Mouse (Mus musculus): ENCODE measurements around the gene Ifne.

Gene Ifne

DNA sequence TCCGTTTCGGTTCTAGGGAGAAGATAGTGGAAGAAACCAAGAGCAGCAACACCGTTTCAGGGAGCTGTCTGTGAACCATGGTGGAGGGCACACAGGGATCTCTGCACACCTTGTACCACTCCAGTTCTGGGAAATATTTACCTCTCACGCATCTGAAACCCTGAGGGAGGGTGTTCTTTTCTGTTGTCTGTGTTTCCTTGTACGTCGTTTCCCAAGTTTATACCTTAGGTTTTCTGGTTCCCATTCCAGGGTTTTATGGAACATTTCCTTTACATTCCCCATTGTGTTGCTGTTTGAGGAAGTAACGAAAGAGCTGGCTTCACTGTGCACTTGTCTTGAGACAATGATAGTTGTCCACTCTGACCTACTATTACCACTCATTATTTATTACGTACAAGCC lies at the start of gene Ifne:
Gene Ifne (minus strand): TSS at position 101 of the 400 bp plus-strand sequence.
- no peak for DNase-seq (ENCODE audit: low read depth, low spot score)

- no peak for DNase-seq (ENCODE audit: low read depth, low spot score)
Observed at GRCm38 (mm10) chr4:88928341-88929102, 48.5 kb upstream of the Ifne start.

GRCm38 (mm10) chr4:88927850-88928249 lies 47.8 kb upstream of the Ifne start:
- no peak for DNase-seq (ENCODE audit: low read depth, low spot score)

GRCm38 (mm10) chr4:88926637-88927036 lies 46.6 kb upstream of the Ifne start:
- no peak for DNase-seq (ENCODE audit: low read depth, low spot score)

- no peak for DNase-seq (ENCODE audit: low read depth, low spot score)
Observed at GRCm38 (mm10) chr4:88926082-88926481, 46.1 kb upstream of the Ifne start.

DNA sequence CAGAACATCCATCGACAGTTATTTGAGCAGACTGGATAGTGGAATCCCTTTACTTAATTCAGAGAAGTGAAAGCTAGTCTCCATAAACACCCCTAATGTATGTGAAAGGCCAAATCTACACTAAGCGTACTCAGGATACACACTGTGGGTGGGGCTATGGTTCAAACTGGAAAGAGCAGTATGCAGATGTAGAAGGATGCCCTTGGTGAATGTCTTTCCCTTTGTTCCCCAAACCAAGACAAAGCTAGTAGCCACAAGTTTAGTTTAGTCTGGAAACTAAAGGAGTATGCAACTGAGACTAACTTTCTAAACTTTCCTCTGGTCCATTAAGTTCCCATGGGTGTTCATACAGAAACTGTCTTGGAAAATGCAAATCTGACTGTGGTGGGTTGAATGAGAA lies 45.5 kb upstream of the Ifne start:
- no peak for DNase-seq (ENCODE audit: low read depth, low spot score)

GRCm38 (mm10) chr4:88921280-88921679 lies 41.3 kb upstream of the Ifne start:
- DNase-seq (ENCODE audit: low read depth, low spot score), result no peak

DNA sequence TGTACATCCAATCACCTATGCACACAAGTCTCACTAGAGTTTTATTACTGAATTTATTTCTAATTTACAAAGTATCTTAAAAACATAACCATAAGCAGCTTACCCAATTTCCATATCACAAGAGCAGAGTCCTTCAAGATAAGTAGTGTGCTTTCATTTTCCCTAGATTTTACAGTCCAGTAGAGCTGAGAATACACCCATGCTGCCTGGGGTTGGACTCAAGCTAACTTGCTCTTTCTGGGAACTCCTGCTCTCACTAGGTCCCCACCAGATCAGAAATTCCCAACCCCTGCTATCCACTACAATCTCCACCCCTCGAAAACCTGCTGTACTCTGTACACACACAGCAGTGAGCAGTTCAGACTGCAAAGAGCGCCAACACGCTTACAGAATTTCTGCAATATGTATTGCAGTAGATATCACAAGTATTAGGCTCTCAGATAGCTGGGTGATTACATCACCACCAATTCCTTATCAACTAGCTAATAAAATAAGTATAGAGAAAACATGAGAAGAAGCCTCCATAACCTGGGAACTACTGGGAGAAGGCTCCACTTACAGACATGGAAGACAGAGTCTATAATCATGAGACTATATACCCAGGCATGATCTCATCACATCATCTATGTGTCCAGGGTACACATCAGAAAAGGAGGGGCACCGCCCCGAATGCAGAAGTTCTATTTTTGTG lies 37.9 kb upstream of the Ifne start:
- DNase-seq (ENCODE audit: low read depth, low spot score), result no peak

DNA sequence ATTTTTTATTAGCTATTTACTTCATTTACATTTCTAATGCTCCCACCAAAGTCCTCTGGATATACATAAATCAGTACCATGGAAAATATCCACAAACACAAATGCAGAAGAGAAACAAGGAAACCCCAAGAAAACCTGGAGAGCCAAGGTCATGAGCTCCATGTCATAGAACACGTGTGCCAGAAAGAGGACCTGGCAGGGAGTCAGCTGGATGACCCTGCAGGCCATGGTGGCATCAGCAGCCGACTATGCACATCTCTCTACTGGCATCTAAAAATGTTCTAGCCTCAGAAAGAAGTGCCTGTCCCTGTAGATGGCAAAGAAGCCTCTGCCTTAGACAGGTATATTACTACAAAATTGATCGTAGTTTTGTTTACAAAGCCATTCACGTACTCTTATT lies 36.3 kb upstream of the Ifne start:
- DNase-seq (ENCODE audit: low read depth, low spot score), result no peak

GRCm38 (mm10) chr4:88913984-88914383 lies 34.0 kb upstream of the Ifne start:
- no peak for DNase-seq (ENCODE audit: low read depth, low spot score)

- DNase-seq (ENCODE audit: low read depth, low spot score), result no peak
Observed at GRCm38 (mm10) chr4:88912882-88913281, 32.9 kb upstream of the Ifne start.

DNA sequence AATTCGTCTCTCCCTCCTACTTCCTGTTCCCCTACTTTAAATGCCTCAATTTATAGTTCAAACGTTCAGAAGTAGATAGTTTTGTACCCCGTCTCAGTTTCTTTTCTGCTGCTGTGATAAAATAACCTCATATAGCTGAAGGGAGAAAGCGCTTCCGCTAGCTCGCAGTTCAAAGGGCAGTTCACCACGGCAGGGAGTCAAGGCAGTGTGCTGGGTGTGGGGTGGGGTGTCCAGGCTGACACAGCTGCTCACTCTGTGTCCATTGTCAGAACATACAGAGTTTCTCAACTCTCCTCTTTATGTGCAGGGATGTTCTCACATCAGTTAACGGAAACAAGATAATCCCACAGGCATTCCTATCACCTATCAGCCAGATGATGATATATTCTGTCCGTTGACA lies 32.2 kb upstream of the Ifne start:
- DNase-seq (ENCODE audit: low read depth, low spot score), result no peak

GRCm38 (mm10) chr4:88909600-88910534 lies 29.9 kb upstream of the Ifne start:
- DNase-seq (ENCODE audit: low read depth, low spot score), result no peak

- no peak for DNase-seq (ENCODE audit: low read depth, low spot score)
Observed at GRCm38 (mm10) chr4:88893201-88893754, 13.3 kb upstream of the Ifne start.

DNA sequence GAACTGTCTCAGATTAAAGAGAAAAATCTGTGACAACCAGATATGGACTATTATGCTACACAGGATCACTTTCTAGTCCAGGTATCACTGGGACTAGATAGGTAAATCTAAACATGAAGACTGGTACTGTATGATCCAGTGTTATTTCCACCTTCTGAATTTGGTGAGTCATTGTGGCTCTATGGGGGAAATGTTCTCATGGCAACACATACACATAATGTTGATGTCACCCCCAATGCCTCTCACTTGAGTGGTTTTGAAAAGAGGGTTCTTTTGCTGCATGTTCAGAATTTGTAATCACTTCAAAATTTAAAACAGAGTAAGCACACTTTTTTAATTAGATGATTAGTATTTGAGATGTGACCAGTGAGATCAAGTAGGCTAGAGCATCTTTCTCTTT lies 8.2 kb upstream of the Ifne start:
- no peak for DNase-seq (ENCODE audit: low read depth, low spot score)

- DNase-seq (ENCODE audit: low read depth, low spot score), result no peak
Observed at GRCm38 (mm10) chr4:88878772-88879171, 1.2 kb downstream of the Ifne start.

DNA sequence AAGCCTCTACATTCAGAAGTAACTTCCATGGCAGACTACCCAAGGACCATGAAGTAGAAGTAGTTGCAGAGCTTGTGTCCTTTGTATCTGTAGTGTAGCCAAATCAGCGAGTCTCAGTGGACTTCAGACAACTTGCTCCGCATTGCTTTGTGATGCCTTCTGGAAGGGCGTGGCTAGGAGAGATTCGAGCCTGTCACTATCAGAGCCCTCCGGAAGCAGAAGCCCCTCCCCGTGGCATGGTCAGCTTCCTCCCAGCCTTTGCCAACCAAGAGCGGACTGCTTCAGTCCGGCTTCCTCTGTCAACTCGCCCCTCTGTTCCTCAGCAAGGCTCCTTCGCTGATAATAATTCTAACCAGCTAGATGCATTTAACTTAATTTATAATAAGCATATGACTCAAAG lies 1.8 kb downstream of the Ifne start:
- DNase-seq (ENCODE audit: low read depth, low spot score), result no peak

GRCm38 (mm10) chr4:88876520-88876919 lies 3.5 kb downstream of the Ifne start:
- no peak for DNase-seq (ENCODE audit: low read depth, low spot score)

- no peak for DNase-seq (ENCODE audit: low read depth, low spot score)
Observed at GRCm38 (mm10) chr4:88875435-88876095, 4.4 kb downstream of the Ifne start.

DNA sequence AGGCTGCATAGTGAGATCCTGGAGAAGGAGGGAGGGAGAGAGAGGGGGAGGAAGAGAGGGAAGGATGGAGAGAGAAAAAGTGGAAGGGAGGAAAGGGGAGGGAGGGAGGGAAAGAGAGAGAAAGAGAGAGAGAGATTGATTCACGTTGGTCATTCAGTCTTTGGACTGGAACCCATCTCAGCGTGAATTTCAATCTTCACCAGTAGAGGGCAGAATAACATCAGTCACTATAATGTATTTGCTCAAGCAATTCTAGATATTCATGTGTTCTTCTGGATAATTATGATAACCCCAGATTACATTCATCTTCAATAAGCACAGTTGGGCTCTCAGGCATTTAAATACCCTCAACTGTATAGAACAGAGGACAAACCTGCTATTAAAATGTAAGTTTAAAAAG lies 7.3 kb downstream of the Ifne start:
- no peak for DNase-seq (ENCODE audit: low read depth, low spot score)
